Mouse (Mus musculus) T-helper 17 cell (primary cell): ENCODE results near the gene Pde11a.
"Not testable (repeated sequence)": the region's sequence is repeated elsewhere in the genome, so short reads cannot be mapped to it uniquely, and the experiment has no call there.

Source experiments
- in situ Hi-C, 2 experiments: fragments of 300-600 bp; cut with MboI, MseI; formaldehyde crosslinking; loops; 1 replicate in 1 of 2; 2 replicates in 1 of 2; pipeline ENCODE4 v1.15.1; 2025; ENCODE audit warnings: high pct_unique_total_duplicates in 2 of 2

The Pde11a gene

GRCm38 (mm10) chr2:76002899-76003298 is 335.7 kb downstream of the Pde11a start:
- in situ Hi-C loops = no loop called here

DNA sequence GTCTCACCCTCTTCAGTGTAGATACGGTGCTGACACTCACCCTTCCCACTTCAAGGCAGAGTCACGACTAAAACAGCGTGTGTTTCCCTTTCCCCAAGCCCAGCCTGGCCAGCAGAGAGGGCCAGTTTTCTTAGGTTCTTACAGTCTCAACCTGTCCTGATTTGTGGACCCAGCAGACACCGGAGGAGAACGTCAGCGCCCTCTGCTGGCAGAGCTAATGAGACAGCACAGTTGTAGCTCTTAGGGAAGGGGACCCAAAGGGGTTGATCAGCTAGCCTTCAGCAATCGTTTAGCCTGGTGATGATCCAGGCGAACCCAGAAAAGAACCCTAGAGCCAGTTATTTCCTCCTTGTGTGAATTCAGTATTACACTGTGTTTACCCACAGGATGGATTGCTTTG is 337.2 kb downstream of the Pde11a start:
- in situ Hi-C loops = no loop called here

DNA sequence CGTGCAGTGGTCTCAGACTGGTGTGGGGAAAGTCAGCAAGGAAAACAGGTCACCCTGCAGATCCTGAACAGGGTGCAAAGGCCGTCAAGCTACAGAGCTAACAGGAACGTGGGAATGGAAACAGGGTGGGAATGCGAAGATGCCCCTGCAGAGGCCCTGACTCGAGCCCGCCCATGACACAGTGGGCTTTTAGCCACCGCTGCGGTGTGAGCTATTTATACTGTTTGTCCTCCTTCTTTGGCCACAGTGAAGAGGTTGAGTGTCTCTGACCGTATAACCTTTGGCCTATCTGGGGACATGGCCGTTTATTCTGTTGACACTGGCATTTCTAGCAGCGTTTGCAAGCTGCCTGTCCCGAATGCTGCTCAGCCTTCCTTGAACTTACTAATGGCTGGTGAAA is 338.9 kb downstream of the Pde11a start:
- in situ Hi-C loops = loop anchor here (5.0 to 10.0 kb wide), 2 partner anchors 55 to 73 kb away; no protein-coding TSS in a partner anchor

GRCm38 (mm10) chr2:75998692-75999091 is 339.9 kb downstream of the Pde11a start:
- in situ Hi-C loops = loop anchor here (5.0 to 10.0 kb wide), 2 partner anchors 56 to 74 kb away; no protein-coding TSS in a partner anchor

DNA sequence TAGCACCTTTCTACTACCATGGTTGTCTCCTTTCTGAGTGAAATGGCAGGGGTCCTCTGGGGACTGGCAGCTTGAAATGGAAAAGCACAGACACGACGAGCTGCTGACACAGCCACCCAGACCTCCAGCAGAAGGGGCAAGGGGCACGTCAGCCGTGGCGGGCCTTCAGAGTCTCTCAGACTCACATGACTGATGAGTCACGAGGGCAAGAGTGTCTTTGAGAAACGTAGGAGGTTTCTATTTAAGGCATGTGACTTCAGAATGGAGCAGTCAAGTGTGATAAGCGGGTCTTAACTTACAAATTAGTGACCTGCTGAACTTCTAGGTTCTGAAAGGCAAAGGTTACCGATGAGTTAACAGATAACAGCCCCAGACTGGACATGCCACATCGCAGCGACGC is 340.8 kb downstream of the Pde11a start:
- in situ Hi-C loops = loop anchor here (5.0 to 10.0 kb wide), 2 partner anchors 57 to 75 kb away; no protein-coding TSS in a partner anchor

GRCm38 (mm10) chr2:75994841-75995240 is 343.7 kb downstream of the Pde11a start:
- in situ Hi-C loops = loop anchor here (5.0 to 10.0 kb wide), 2 partner anchors 60 to 77 kb away; no protein-coding TSS in a partner anchor

GRCm38 (mm10) chr2:75991581-75992205 is 346.9 kb downstream of the Pde11a start:
- in situ Hi-C loops = loop anchor here in 1 of 2 experiments (10.0 kb wide), 1 partner anchor 63 kb away; no protein-coding TSS in a partner anchor

GRCm38 (mm10) chr2:75990885-75991539 is 347.6 kb downstream of the Pde11a start:
- in situ Hi-C loops = loop anchor here in 1 of 2 experiments (10.0 kb wide), 1 partner anchor 64 kb away; no protein-coding TSS in a partner anchor

DNA sequence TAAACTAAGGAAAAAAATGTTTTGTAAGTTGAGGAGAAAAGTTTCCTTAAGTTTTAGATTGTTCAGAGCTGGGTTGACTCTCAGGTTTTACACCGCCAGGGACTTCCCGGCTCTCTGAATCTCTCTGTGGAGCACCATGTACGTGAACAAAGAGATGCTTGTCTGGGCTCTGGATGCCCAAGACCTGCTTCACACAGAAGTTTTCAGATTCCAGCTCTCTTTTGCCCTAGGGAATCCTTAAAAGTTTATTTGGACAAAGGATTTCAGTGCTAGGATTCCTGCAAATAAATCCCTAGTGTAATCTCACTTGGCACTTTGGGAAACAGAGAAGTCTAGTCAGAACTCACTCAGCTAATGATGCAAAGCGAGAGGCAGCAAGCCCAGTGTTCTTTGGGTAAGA is 348.9 kb downstream of the Pde11a start:
- in situ Hi-C loops = loop anchor here in 1 of 2 experiments (10.0 kb wide), 1 partner anchor 65 kb away; no protein-coding TSS in a partner anchor

DNA sequence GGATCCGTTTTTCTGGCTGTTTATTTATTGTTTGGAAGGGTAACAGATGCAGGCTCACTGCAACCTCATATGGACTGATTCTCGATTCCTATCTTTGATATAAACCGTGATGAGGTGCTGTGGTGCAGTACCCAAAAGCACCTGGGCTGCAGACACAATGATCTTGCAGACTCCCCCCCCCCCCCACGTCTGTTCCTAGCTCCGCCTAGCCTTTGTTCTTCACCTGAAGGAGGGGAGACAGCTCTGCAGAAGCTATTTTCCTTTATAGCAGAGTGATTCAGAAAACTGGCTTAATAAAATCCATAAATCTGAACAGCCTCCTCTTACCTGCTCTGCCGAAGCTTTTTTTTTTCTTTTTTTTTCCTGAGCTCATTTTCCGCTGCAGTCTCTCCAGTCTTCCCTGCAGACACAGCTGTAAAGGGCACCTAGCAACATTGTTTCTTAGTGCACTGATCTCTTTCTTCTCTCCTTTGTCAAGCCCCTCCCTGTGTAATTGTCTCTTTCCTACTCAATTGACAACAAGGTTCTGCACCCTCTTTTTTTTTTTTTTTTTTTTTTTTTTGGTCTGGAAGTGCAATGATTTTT is 349.7 kb downstream of the Pde11a start:
- in situ Hi-C loops = no loop called here

- in situ Hi-C loops = no loop called here
These were observed 350.2 kb downstream of the Pde11a start for GRCm38 (mm10) chr2:75988378-75988777.

- in situ Hi-C loops = no loop called here
These were observed 350.8 kb downstream of the Pde11a start for GRCm38 (mm10) chr2:75987739-75988138.

DNA sequence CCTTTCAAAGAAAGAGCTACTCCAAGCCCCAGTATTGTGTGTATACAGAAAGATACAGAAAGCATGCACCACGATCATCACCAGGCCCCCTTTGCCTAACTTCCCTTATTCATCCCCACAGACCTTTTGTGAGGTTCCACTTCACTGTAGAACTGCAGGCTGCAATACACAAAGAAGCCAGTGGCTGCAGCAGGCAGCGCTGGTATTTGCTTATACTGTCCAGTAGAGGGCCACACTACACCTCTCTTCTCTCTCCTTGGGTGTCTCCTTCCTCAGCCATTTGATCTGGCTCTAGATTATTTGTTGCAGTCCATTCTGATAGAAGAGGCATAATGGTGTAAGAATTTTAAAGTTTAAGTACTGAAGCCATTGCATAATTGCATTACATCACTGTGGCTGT is 353.4 kb downstream of the Pde11a start:
- in situ Hi-C loops = no loop called here

DNA sequence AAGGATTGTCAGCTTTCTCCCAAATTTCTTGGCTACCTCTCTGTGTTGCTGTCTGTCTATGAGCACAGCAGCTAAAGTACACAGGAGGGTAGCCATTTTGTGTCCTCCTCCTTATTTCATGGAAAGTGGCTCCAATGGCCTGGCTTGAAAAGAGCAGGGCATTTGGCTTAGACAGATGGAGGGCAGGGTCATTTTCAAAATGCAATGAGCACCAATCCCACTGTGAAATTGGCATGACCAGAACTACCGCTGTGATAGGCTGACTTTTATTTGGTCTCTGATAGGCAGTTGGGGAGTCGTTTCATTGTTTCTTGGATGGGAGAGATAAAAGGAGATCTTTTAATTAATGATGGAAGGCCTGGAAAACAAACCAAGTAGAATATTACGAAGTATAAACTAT is 354.7 kb downstream of the Pde11a start:
- in situ Hi-C loops = no loop called here

- in situ Hi-C loops = no loop called here
These were observed 355.5 kb downstream of the Pde11a start for GRCm38 (mm10) chr2:75983091-75983490.

- in situ Hi-C loops = no loop called here
These were observed 355.9 kb downstream of the Pde11a start for GRCm38 (mm10) chr2:75982626-75983025.

DNA sequence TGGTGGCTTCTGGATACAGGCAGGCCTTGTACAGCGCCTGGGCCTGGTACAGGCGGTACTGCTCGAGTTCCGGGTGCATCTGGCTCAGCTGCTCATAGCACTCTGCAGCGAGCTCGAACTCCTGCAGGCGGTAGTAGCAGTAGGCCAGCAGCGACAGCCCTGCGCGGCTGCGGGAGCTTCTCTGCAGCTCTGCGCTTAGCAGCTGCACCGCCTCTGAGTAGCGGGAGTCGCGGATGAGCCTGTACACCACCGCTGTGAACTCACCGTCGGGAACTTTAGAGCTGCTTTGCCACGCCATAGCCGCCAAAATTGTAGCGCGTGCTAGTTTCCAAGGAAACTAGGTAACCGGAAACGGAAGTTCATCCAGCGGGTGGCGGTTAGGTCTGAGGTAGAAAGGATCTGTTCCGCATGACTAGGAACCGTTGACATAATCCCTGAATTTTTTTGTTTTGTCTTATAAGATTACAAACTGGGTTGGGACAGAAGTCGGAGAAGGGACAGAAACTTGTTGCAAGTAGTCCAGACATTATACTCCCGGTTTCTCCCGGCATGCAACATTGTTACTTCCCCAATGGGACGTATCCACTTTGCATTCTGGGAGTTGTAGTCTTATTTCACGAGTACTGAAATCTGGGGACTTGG is 357.0 kb downstream of the Pde11a start, which contains the start of gene Ttc30a1:
Ttc30a1 (minus strand) TSS at position 528 of the 642 bp plus-strand sequence.
- in situ Hi-C loops = not testable (repeated sequence)

GRCm38 (mm10) chr2:75980933-75981439 is 357.6 kb downstream of the Pde11a start:
- in situ Hi-C loops = not testable (repeated sequence)

DNA sequence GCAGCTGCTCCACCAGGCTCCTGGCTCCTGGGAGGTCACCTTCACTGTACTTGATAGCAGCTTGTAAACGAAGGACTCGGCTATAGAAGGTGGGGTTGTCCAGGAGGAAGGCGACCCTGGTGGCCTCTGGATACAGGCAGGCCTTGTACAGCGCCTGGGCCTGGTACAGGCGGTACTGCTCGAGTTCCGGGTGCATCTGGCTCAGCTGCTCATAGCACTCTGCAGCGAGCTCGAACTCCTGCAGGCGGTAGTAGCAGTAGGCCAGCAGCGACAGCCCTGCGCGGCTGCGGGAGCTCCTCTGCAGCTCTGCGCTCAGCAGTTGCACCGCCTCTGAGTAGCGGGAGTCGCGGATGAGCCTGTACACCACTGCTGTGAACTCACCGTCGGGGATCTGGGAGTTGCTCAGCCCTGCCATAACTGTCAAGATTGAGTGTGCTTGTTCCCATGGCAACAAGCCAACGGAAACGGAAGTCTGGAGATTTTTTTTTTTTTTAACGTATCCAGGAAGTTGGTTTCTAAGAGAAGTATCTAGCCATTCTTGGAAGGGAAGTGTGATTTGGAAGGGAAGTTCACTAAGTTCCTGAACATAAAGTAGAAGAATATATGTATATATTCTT is 360.7 kb downstream of the Pde11a start, which contains the start of gene Ttc30a2:
Ttc30a2 (minus strand) TSS at position 419 of the 617 bp plus-strand sequence.
- in situ Hi-C loops = loop anchor here (5.0 kb wide), 1 partner anchor 41 kb away; the partner anchor contains the start of gene Ttc30b (in 2 of the 2)

DNA sequence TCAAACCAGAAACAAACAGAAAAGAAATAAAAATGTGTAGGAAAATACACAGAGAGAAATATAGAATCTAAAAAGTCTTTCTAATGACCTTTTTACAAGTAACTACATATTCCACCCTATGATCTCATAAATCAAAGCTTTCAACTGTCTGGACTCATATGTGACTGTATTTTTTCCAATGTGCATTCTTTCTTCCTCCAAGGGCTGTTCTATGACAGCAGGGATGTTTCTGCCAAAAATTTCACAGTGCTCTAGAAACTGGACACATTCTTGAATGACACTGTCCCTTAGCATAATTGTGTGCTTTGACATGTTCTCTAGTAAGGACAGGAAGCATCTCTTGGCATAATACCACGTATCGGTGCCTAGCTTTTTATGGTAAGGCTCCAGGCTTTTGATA is 362.5 kb downstream of the Pde11a start:
- in situ Hi-C loops = loop anchor here (5.0 kb wide), 1 partner anchor 39 kb away; the partner anchor contains the start of gene Ttc30b (in 2 of the 2)

DNA sequence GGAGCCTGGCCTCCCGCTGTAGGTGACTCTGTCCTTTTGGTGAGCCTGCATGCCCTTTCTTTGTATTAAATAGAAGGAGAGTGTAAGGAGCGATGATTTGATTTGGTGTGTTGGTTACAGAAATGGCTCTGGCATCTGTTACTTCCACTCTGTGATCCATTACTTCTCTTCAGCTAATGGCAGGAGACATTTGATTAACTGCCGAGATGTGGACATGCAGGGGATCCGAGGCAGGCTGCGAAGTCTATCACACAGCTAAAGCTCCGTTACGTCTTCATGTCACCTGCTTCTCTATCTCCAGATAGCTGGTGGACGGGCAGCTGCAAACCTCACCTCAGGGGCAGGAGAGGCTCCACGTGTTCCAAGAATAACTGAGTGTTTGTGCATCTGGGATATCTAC is 364.4 kb downstream of the Pde11a start:
- in situ Hi-C loops = loop anchor here in 1 of 2 experiments (5.0 kb wide), 1 partner anchor 357 kb away; no protein-coding TSS in a partner anchor
